Mouse (Mus musculus): ENCODE measurements around the gene Naalad2.
A peak's percentile ranks its signal among the peaks of the same experiment; 100 is the strongest.
"Not testable (repeated sequence)": the region's sequence is repeated elsewhere in the genome, so short reads cannot be mapped to it uniquely, and the experiment has no call there.

DNA sequence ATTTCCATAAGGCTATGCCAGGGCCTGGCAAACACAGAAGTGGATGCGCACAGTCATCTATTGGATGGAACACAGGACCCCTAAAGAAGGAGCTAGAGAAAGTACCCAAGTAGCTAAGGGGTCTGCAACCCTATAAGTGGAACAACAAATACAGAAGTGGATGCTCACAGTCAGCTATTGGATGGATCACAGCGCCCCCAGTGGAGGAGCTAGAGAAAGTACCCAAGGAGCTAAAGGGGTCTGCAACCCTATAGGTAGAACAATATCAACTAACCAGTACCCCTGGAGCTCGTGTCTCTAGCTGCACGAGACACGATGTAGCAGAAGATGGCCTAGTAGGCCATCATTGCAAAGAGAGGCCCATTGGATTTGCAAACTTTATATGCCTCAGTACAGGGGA, 124.1 kb downstream of the Naalad2 start:
- TF ChIP-seq EP300 (IDR thresholded peaks at IDR 0.05; ENCODE audit: low read depth), result not testable (repeated sequence)
- TF ChIP-seq CTCF (IDR thresholded peaks at IDR 0.05; ENCODE audit: low read depth), result 0 out of 2 replicates have a peak, but pooled peaks have one; percentile 24
